Mouse (Mus musculus) sigmoid colon, adult 10 weeks (tissue): ENCODE measurements around the gene Mboat7. TPM values are rescaled to one million over a fixed set of nuclear protein-coding genes. Genes with fewer than 3 reads are reported as not detected.

Experiments
- polyA plus RNA-seq: library from polyadenylated mRNA; stranded (reverse); fragments of 350-450 nt; fragmentation: Illumina TruSeq; extraction: RNeasy Lipid Tissue Mini Kit (QIAGEN cat#74804); gene quantifications from one replicate; pipeline ENCODE4 v1.2.3, GENCODE M21; 2014; ENCODE audit warnings: low read depth, low replicate concordance

Gene Mboat7
- polyA plus RNA-seq = 36.7 TPM

GRCm38 (mm10) chr7:3692987-3693808 is at the start of gene Mboat7:
Gene Mboat7, minus strand, starts transcription at chr7:3693523.

DNA sequence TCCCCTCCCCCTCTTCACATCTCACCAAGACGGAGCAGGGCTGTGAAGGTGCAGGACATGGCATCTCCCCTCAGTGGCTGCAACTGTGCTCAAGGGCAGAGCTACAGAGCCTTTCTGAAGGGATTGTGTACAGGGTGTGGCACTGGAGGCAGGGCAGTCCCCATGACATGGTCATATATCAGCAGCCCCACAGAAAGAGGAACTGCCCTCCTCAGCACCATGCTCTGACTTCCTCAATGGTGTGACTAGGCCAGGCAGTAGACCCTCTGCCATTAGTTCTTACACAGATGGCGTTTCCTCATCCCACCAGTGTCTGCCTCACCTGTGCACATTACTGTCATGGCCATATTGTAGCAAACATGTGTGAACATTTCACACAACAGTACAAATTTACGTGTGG is 26.9 kb upstream of the Mboat7 start, which contains the start of gene Pirb:
Gene Pirb (minus strand): TSS at position 124 of the 400 bp plus-strand sequence.

DNA sequence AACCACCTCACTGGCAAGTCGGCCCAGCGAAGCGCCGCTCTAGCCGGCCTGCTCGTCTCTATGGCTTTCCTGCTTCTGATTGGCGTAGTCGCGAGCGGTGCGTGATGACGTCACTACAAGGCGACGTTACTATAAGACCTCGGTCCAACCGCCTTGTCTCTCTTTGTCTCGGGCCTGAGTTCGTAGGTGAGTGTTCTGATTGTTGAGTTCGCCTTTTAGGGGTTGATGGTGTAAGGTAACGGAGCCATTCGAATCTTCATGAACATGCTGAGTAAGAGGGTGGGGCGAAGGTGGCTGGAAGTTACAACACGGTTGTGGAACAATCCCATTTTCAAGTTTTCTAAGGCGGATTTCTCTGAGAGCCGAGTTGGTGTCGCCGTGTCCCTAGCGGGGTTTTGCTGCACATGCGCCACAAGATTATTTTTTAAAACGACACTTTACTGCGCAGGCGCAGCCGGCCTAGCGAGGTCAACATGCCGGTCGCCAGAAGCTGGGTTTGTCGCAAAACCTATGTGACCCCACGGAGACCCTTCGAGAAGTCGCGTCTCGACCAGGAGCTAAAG is 10.6 kb upstream of the Mboat7 start, which contains the start of gene Rps9:
Gene Rps9 (plus strand): TSS at position 115 of the 563 bp plus-strand sequence.

DNA sequence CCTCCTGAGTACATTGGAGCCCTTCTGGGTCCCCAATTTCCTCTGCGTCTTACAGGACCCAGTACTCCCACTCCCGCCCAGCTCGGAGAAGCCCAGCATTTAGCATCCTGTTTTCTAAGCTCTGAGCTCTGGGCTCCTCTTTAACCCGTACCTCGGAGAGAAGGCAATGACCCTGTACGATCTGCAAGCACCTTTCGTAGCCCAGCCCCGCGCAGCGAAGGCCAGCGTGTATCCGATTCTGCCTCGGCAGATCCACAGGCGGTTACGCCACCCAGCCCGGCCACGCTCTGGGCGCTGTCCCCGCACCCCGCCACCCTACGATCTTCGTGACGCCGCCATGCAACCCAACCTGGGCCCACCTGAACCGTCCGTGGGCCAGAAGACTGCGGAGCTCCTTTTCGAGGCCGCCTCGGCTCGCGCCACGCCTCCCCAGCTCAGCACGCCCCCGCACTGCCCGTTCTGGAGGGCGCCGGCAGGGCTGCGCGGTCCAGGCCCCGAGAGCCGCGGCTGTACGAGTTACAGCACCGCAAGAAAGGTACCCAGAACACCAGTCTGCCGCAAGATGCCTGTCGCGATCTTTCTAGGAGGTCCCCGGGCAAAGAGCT is 839 bp downstream of the Mboat7 start, which contains the start of gene Tsen34:
Gene Tsen34 (plus strand): TSS at position 482 of the 605 bp plus-strand sequence.

DNA sequence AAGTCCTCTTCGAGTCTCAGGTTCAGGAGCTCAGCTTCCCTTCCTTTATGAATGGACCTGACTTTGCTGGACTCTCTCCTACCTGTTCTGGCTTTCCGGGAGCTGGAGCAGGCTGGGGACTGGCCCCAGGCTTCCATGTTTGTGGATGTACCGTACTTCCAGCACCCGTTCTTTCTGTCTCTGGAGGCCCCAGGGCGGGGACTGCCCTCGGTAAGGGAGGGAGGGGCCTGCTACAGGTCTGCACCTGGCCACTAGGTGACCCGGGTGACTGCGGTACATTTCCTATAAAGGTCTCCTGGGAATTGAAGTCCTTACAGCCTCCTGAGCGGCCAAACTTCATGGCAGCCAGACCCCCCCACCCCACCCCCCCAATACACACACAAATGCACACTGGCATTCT is 16.0 kb downstream of the Mboat7 start, which contains the start of gene Tmc4:
Gene Tmc4 (minus strand): TSS at position 212 of the 400 bp plus-strand sequence.

DNA sequence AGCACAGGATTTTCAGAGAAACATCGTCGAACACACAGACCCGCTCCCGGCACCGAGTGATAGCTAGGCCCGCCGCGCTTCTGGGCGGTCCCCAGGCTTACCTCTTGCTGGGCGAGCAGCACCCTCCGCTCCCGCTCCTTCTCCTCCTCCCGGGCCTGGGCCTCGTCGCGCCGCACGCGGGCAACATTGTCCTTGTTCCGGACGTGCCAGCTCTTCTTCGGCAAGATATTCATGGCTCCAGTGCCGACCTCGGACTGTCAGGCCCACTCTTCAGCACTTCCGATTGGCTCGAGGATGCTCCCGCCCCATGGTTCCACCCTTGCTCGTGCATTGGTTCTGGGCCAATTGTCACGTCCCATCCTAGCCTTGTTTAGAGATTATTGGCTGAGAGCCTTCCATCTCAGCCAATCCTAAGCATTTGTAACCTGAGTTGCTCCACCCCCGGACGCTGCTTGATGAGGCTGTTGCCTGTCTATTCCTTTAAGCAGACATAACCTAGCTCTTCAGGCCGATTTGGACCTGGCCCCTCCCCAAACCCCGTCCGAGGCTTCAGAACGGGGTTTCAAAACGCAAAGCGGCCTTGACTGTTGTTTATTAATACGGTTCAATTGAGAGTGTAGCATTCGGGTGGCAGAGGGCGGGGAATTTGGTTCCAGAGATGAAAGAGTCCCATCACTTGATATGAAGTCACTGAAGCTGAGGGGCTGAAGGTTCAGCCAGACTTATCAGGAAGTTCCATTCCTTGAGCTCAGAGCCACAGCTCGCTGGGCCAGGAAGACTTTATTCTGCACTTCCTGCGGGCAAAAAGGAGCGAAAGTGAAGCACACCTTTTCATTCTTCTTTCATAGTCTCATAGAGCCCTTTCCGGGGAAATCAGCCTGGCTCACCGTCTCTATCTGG is 27.9 kb downstream of the Mboat7 start, which contains the start of gene Leng1:
Gene Leng1 (minus strand): TSS at position 626 of the 900 bp plus-strand sequence.

DNA sequence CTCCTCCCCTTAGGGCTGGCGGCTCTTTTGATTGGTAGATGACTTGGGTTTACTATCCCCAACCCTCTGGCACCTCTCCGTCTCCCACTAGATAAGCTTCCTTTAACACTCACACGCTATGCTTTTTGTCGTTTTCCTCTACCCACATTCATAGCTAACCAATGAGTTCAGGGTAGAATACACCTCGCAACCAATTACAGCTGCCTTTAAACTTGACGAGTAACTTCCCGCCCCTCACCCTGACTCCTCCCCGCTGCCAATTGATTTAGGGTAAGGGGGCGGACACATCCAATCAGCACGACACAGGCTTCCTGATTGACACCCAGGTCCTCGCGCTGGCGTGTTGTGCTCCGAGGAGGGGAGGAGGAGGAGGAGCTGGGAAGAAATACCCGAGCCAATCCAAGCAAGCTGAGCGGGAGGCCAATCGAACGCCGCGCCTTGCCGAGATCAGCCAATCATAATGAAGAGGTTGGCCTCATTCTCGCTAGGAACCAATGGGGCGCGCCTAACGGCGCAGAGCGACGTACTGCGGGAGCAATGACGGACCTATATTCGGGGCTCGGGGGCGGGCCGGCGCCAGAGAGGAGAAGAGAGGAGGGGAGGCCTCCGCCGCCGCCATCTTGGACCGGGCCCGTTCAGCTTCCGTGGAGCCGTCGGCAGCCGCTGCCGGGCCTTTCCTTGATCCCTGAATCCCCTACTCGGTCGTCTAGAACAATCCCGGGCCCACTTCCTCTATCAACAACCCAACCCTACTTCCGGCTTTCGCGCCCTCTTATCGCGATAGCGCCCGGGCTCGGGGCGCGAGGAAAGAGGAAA is 48.4 kb downstream of the Mboat7 start, which contains the start of gene Cnot3:
Gene Cnot3 (plus strand): TSS at position 597 of the 816 bp plus-strand sequence.

DNA sequence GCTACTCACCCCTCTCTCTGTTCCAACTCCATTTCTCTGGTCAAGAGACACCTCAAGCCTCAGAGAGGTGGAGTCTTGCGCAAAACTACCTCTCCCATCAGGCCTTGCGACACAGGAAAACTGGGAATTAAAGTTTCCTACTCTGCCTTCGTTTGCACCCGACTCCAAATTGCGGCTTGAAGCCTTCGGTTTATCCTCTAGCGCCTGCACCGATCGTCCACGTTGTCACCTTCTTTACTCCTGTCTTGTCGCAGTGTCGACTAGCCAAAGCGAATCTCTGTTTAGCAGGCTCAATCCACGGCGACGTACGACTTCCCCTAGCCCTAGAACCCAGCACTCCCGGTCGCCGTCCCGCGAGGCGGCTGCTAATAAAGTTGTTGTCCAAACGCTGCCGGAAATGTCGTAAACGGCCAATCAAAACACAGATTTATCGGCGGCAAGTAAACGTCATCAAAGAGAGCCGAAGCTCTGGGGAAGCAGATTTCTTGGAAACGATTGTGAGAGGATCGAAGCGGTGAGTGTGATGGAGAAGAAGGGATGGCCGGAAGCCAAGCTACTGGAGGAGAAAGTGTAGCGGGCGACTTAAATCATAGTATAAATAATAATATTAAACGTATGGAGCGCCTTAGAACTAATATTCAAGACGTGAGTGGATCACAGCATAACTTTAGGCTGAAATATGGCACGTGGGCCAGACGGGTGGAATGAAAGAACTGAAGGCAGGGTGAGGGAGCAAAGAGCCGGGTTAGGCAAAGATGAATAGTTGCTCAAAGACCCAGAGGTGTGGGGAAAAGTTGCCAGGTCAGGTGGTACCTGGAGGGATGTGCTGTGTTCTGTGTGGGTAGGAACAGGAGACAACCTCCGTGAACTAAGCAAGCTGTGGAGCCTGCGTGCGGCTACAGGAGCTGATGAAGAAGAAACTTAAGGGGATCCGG is 63.5 kb downstream of the Mboat7 start, which contains the start of the genes Tfpt and Prpf31:
Gene Tfpt (minus strand): TSS at position 387 of the 935 bp plus-strand sequence.
Gene Prpf31 (plus strand): TSS at position 443 of the 935 bp plus-strand sequence.

Other genes with a start within 250 kb of the Mboat7 start
- gene Tarm1, start 190.9 kb downstream of the Mboat7 start, polyA plus RNA-seq = not detected
- gene Oscar, start 77.4 kb downstream of the Mboat7 start, polyA plus RNA-seq = not detected
- gene Ndufa3, start 76.2 kb downstream of the Mboat7 start, polyA plus RNA-seq = 13.4 TPM
- gene Tfpt, start 63.6 kb downstream of the Mboat7 start, polyA plus RNA-seq = 0.98 TPM
- gene Prpf31, start 63.5 kb downstream of the Mboat7 start, polyA plus RNA-seq = 16.4 TPM
- gene Cnot3, start 48.3 kb downstream of the Mboat7 start, polyA plus RNA-seq = 15.7 TPM
- gene Leng1, start 27.7 kb downstream of the Mboat7 start, polyA plus RNA-seq = 7.1 TPM
- gene Tmc4, start 16.0 kb downstream of the Mboat7 start, polyA plus RNA-seq = 169 TPM
- gene Tsen34, start 660 bp downstream of the Mboat7 start, polyA plus RNA-seq = 5.0 TPM
- gene Rps9, start 10.5 kb upstream of the Mboat7 start, polyA plus RNA-seq = 21.6 TPM
- gene Pirb, start 26.9 kb upstream of the Mboat7 start, polyA plus RNA-seq = 5.8 TPM
- gene Gm15448, start 132.2 kb upstream of the Mboat7 start, polyA plus RNA-seq = 0.35 TPM
- gene Pira2, start 151.5 kb upstream of the Mboat7 start, polyA plus RNA-seq = 1.6 TPM
- 0.28 TPM for gene Gm14548, start 204.6 kb upstream of the Mboat7 start, polyA plus RNA-seq
- 0.50 TPM for gene Lilra6, start 222.0 kb upstream of the Mboat7 start, polyA plus RNA-seq